Mouse (Mus musculus) ES-E14 (cell line): ENCODE measurements at regions not wholly inside any gene's neighbourhood (a gene's known extent, or its start where the extent isn't known, plus 50 kb on each side); places are given as distances from the start of the nearest gene placed in this dataset.

Experiments used
- CHD2 ChIP-seq: IDR thresholded peaks from 2 replicates; pipeline ENCODE4 v1.6.1; 2014; ENCODE audit warnings: mild to moderate bottlenecking, low read depth, low read length, inconsistent platforms
- ZC3H11A ChIP-seq: IDR thresholded peaks from 2 replicates; pipeline ENCODE4 v1.6.1; 2012; ENCODE audit warnings: low read depth, mild to moderate bottlenecking, inconsistent platforms, low read length, borderline replicate concordance
- ZNF384 ChIP-seq: IDR thresholded peaks from 2 replicates; pipeline ENCODE4 v1.6.1; 2012; ENCODE audit warnings: low read depth, low read length, inconsistent platforms

DNA sequence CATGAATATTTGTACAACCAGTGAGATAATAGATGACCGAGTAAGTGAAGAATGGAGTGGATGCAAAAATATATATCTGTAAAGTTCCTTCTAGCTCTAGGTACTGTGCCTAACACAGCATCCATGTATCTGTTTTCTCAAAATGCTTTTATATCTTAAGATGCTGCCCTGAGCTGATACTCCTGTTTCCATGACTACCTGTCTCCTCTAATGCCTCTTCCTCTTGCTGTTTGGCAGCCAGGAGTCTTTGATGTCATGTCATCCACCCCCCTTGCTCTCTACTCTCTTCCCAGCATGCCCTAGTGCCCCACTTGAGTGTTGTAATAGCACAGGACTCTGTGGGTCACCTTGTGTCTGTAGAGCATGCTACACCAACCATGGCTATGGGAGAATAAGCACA is 95.2 kb upstream of the Id4 start:
- TF ChIP-seq ZNF384 (no peak), ZC3H11A (no peak), CHD2 (no peak)
